9 mouse cellular contexts compared by ENCODE assay signal in genomic region chr14:34540685-34541162, GRCm38 (mm10). TPM values are rescaled to one million over a fixed set of nuclear protein-coding genes. Genes with fewer than 3 reads are reported as not detected.
DNase-seq lines count a peak whose midpoint lies in the region; ATAC-seq lines count a peak whose summit lies in the region.
"Had no signal": no experiment of that assay in that cellular context is flagged by ENCODE, and none has a peak within 500 bp of the region (broad histone marks: within the 10 kb centered on the region; RNA-seq: fewer than 3 reads in every experiment).

No protein-coding gene starts in this region.

- 12% methylated on average over 17 of the region's 17 CpGs for WGBS in midbrain, embryonic 12.5 days
- 21% methylated on average over 17 of the region's 17 CpGs for WGBS in midbrain, embryonic 15.5 days
- 16% methylated on average over 17 of the region's 17 CpGs for WGBS in forebrain, embryonic 14.5 days
- 17% methylated on average over 17 of the region's 17 CpGs for WGBS in limb, embryonic 15.5 days
- WGBS in stomach, embryonic 15.5 days, result 14% methylated on average over 16 of the region's 17 CpGs

- no peak overlapping the region for H3K4me3 ChIP-seq in midbrain, embryonic 12.5 days
- H3K4me3 ChIP-seq in midbrain, embryonic 15.5 days, result no peak overlapping the region
- H3K4me3 ChIP-seq in forebrain, embryonic 14.5 days (ENCODE audit: low read depth, low read length), result no peak overlapping the region
- H3K4me3 ChIP-seq in limb, embryonic 15.5 days, result no peak overlapping the region
- H3K4me3 ChIP-seq in stomach, embryonic 15.5 days (replicated peaks), result 0 out of 2 replicates have a peak overlapping the region, but pooled peaks have one; percentile 5

- H3K4me2 ChIP-seq in midbrain, embryonic 12.5 days (replicated peaks), result no peak overlapping the region; the same call in 1 of the 2 replicates
- no peak overlapping the region for H3K4me2 ChIP-seq in midbrain, embryonic 15.5 days
- no peak overlapping the region for H3K4me2 ChIP-seq in forebrain, embryonic 14.5 days (ENCODE audit: low read length)
- H3K4me2 ChIP-seq in limb, embryonic 15.5 days, result peak overlapping the region; percentile 12
- peak overlapping the region; percentile 37 for H3K4me2 ChIP-seq in stomach, embryonic 15.5 days

- H3K36me3 ChIP-seq in midbrain, embryonic 12.5 days, result no peaks in the 10 kb centered on the region
- no peaks in the 10 kb centered on the region for H3K36me3 ChIP-seq in midbrain, embryonic 15.5 days (replicated peaks)
- H3K36me3 ChIP-seq in forebrain, embryonic 14.5 days (ENCODE audit: control insufficient read depth, insufficient read depth, low read length), result no peaks in the 10 kb centered on the region
- no peaks in the 10 kb centered on the region for H3K36me3 ChIP-seq in limb, embryonic 15.5 days
- H3K36me3 ChIP-seq in stomach, embryonic 15.5 days, result no peaks in the 10 kb centered on the region

- ATAC-seq in midbrain, embryonic 12.5 days (ENCODE audit: low FRiP score, low read depth), result peak; percentile 30; the same call in 1 of the 2 replicates
- ATAC-seq in midbrain, embryonic 15.5 days (replicated peaks), result no peak
- ATAC-seq in forebrain, embryonic 14.5 days, result peak; percentile 23
- peak; percentile 85 to 90 for ATAC-seq in hematopoietic stem cell, adult 5-6 weeks (replicated peaks in 1 of 2; ENCODE audit: insufficient read depth in 1 of 2, low FRiP score in 2 of 2, low TSS enrichment in 1 of 2, low read depth in 1 of 2, poor library complexity in 2 of 2, severe bottlenecking in 2 of 2)
- ATAC-seq in limb, embryonic 15.5 days (ENCODE audit: insufficient number of reproducible peaks, low FRiP score, low TSS enrichment, low read depth), result 0 out of 2 replicates have a peak, but pooled peaks have one; percentile 15
- peak; percentile 70 for ATAC-seq in stomach, embryonic 15.5 days (ENCODE audit: insufficient read depth, low FRiP score, low read depth)

- DNase-seq in forebrain, embryonic 14.5 days (ENCODE audit: low spot score), result no peak
- DNase-seq in MN1 (ENCODE audit: low spot score), result no peak
- no peak for DNase-seq in cerebellum, adult 8-10 months

- H3K9ac ChIP-seq in midbrain, embryonic 12.5 days (replicated peaks), result no peak overlapping the region
- H3K9ac ChIP-seq in midbrain, embryonic 15.5 days, result no peak overlapping the region
- no peak overlapping the region for H3K9ac ChIP-seq in forebrain, embryonic 14.5 days (ENCODE audit: low read length)
- no peak overlapping the region for H3K9ac ChIP-seq in limb, embryonic 15.5 days
- no peak overlapping the region for H3K9ac ChIP-seq in stomach, embryonic 15.5 days

- no peaks in the 10 kb centered on the region for H3K4me1 ChIP-seq in midbrain, embryonic 12.5 days
- H3K4me1 ChIP-seq in midbrain, embryonic 15.5 days, result no peaks in the 10 kb centered on the region
- H3K4me1 ChIP-seq in forebrain, embryonic 14.5 days (ENCODE audit: control insufficient read depth, insufficient read depth, low read length), result no peaks in the 10 kb centered on the region
- H3K4me1 ChIP-seq in limb, embryonic 15.5 days, result peaks cover 11% of the 10 kb centered on the region; the same call in 1 of the 2 replicates
- peaks cover 8% of the 10 kb centered on the region; the same call in 1 of the 2 replicates for H3K4me1 ChIP-seq in stomach, embryonic 15.5 days

- no peaks in the 10 kb centered on the region for H3K9me3 ChIP-seq in midbrain, embryonic 12.5 days
- H3K9me3 ChIP-seq in midbrain, embryonic 15.5 days, result no peaks in the 10 kb centered on the region
- no peaks in the 10 kb centered on the region for H3K9me3 ChIP-seq in forebrain, embryonic 14.5 days (replicated peaks; ENCODE audit: control insufficient read depth, low read length)
- H3K9me3 ChIP-seq in limb, embryonic 15.5 days, result no peaks in the 10 kb centered on the region
- H3K9me3 ChIP-seq in stomach, embryonic 15.5 days, result no peaks in the 10 kb centered on the region

- no peak overlapping the region for H3K27ac ChIP-seq in midbrain, embryonic 12.5 days (replicated peaks)
- no peak overlapping the region for H3K27ac ChIP-seq in midbrain, embryonic 15.5 days
- H3K27ac ChIP-seq in forebrain, embryonic 14.5 days (ENCODE audit: low read depth, low read length), result no peak overlapping the region
- peak overlapping the region; percentile 57 for H3K27ac ChIP-seq in limb, embryonic 15.5 days
- H3K27ac ChIP-seq in stomach, embryonic 15.5 days, result peak overlapping the region; percentile 89

- H3K27me3 ChIP-seq in midbrain, embryonic 12.5 days, result peaks cover 8% of the 10 kb centered on the region; the same call in 1 of the 2 replicates
- H3K27me3 ChIP-seq in midbrain, embryonic 15.5 days (replicated peaks), result no peaks in the 10 kb centered on the region
- H3K27me3 ChIP-seq in forebrain, embryonic 14.5 days (replicated peaks; ENCODE audit: control insufficient read depth, insufficient read depth, low read length), result no peaks in the 10 kb centered on the region
- H3K27me3 ChIP-seq in limb, embryonic 15.5 days, result no peaks in the 10 kb centered on the region
- no peaks in the 10 kb centered on the region for H3K27me3 ChIP-seq in stomach, embryonic 15.5 days (replicated peaks)

RNA-seq across cellular contexts. Expression of gene 9230112D13Rik, which starts 18.1 kb away (rescaled TPM):
- polyA plus RNA-seq in midbrain, embryonic 12.5 days (2016; fragmentation: Nextera tagmentation; extraction: Ambion mirVana), result not detected in 2 replicates
- polyA plus RNA-seq in midbrain, embryonic 15.5 days (2015; fragmentation: Nextera tagmentation; extraction: Ambion mirVana), result not detected in 2 replicates
- polyA plus RNA-seq in forebrain, embryonic 14.5 days (2014; fragmentation: Nextera tagmentation; extraction: Ambion mirVana), result not detected in 2 replicates
- not detected in 2 replicates for total RNA-seq in hematopoietic stem cell, adult 5-6 weeks (2017)
- polyA plus RNA-seq in limb, embryonic 15.5 days (2015; fragmentation: Nextera tagmentation; extraction: Ambion mirVana), result not detected in 2 replicates
- not detected in 2 replicates for polyA plus RNA-seq in stomach, embryonic 15.5 days (2015; fragmentation: Nextera tagmentation; extraction: Ambion mirVana)
- total RNA-seq: layer of hippocampus, postnatal 10 days had no signal

RNA-seq across cellular contexts. Expression of gene Bmpr1a, which starts 37.6 kb away (rescaled TPM):
- 43.3 and 44.1 TPM in 2 replicates for polyA plus RNA-seq in midbrain, embryonic 12.5 days (2016; fragmentation: Nextera tagmentation; extraction: Ambion mirVana)
- 15.2 and 17.5 TPM in 2 replicates for polyA plus RNA-seq in midbrain, embryonic 15.5 days (2015; fragmentation: Nextera tagmentation; extraction: Ambion mirVana)
- polyA plus RNA-seq in forebrain, embryonic 14.5 days (2014; fragmentation: Nextera tagmentation; extraction: Ambion mirVana), result 21.3 and 22.5 TPM in 2 replicates
- 1.7 and 2.2 TPM in 2 replicates for total RNA-seq in hematopoietic stem cell, adult 5-6 weeks (2017)
- polyA plus RNA-seq in limb, embryonic 15.5 days (2015; fragmentation: Nextera tagmentation; extraction: Ambion mirVana), result 44.1 and 54.8 TPM in 2 replicates
- polyA plus RNA-seq in stomach, embryonic 15.5 days (2015; fragmentation: Nextera tagmentation; extraction: Ambion mirVana), result 47.1 and 49.9 TPM in 2 replicates

RNA-seq across cellular contexts. Expression of gene Ldb3, which starts 47.8 kb away (rescaled TPM):
- 0.13 and 0.16 TPM in 2 replicates for polyA plus RNA-seq in midbrain, embryonic 12.5 days (2016; fragmentation: Nextera tagmentation; extraction: Ambion mirVana)
- 0.57 and 0.78 TPM in 2 replicates for polyA plus RNA-seq in midbrain, embryonic 15.5 days (2015; fragmentation: Nextera tagmentation; extraction: Ambion mirVana)
- 0.49 and 0.63 TPM in 2 replicates for polyA plus RNA-seq in forebrain, embryonic 14.5 days (2014; fragmentation: Nextera tagmentation; extraction: Ambion mirVana)
- 0.05 TPM in 1 of 2 replicates, not detected in the other for total RNA-seq in hematopoietic stem cell, adult 5-6 weeks (2017)
- polyA plus RNA-seq in limb, embryonic 15.5 days (2015; fragmentation: Nextera tagmentation; extraction: Ambion mirVana), result 28.2 and 98.7 TPM in 2 replicates
- polyA plus RNA-seq in stomach, embryonic 15.5 days (2015; fragmentation: Nextera tagmentation; extraction: Ambion mirVana), result 2.5 and 4.1 TPM in 2 replicates

RNA-seq across cellular contexts. Expression of gene Opn4, which starts 59.2 kb away (rescaled TPM):
- polyA plus RNA-seq in midbrain, embryonic 12.5 days (2016; fragmentation: Nextera tagmentation; extraction: Ambion mirVana), result 0.51 TPM in 1 of 2 replicates, not detected in the other
- 0.23 TPM in 1 of 2 replicates, not detected in the other for polyA plus RNA-seq in midbrain, embryonic 15.5 days (2015; fragmentation: Nextera tagmentation; extraction: Ambion mirVana)
- not detected in 2 replicates for polyA plus RNA-seq in forebrain, embryonic 14.5 days (2014; fragmentation: Nextera tagmentation; extraction: Ambion mirVana)
- total RNA-seq in hematopoietic stem cell, adult 5-6 weeks (2017), result not detected in 2 replicates
- 0.20 and 0.63 TPM in 2 replicates for polyA plus RNA-seq in limb, embryonic 15.5 days (2015; fragmentation: Nextera tagmentation; extraction: Ambion mirVana)
- not detected in 2 replicates for polyA plus RNA-seq in stomach, embryonic 15.5 days (2015; fragmentation: Nextera tagmentation; extraction: Ambion mirVana)
- total RNA-seq: layer of hippocampus, postnatal 10 days had no signal

Comparison
In these comparisons a context has a peak if more than half of its experiments do, and no peak if none do; other contexts are left out.
1. H3K27ac ChIP-seq: peak in limb, embryonic 15.5 days (single experiment) and stomach, embryonic 15.5 days (single experiment); none in midbrain, embryonic 12.5 days (single experiment), midbrain, embryonic 15.5 days (single experiment) and forebrain, embryonic 14.5 days (single experiment).
2. H3K4me2 ChIP-seq: peak in limb, embryonic 15.5 days (single experiment) and stomach, embryonic 15.5 days (single experiment); none in midbrain, embryonic 12.5 days (single experiment), midbrain, embryonic 15.5 days (single experiment) and forebrain, embryonic 14.5 days (single experiment).